Mouse (Mus musculus): ENCODE measurements at regions not wholly inside any gene's neighbourhood (a gene's known extent, or its start where the extent isn't known, plus 50 kb on each side); places are given as distances from the start of the nearest gene placed in this dataset.

- TF ChIP-seq POLR2A (IDR thresholded peaks at IDR 0.05; ENCODE audit: low read depth, low read length) = no peak
- no peak for TF ChIP-seq CTCF (IDR thresholded peaks at IDR 0.05; ENCODE audit: extremely low read depth, insufficient read length, insufficient replicate concordance, low read depth, low read length)
These were observed 77.5 kb upstream of the Camk1g start for GRCm38 (mm10) chr1:193447647-193448046.

Data from small intestine, adult 2 months (tissue).